Mouse (Mus musculus) hindbrain, embryonic 16.5 days (tissue): ENCODE data around the gene Nckipsd. TPM values are rescaled to one million over a fixed set of nuclear protein-coding genes. Genes with fewer than 3 reads are reported as not detected.

Source experiments
- ATAC-seq: fragments of 200-750 bp; cut with Nextera tagmentation; 2 replicates; pipeline ENCODE4 v1.8.0; 2017; ENCODE audit warnings: moderate TSS enrichment, moderate library complexity
- H3K27ac ChIP-seq: fragments of 300-500 bp; sonication (generic); 2 replicates; pipeline ENCODE4 v1.5.1; 2014; ENCODE audit warnings: low read depth, mild to moderate bottlenecking, control low read depth, low read length, moderate library complexity
- H3K27me3 ChIP-seq: fragments of 300-500 bp; sonication (generic); replicated peaks from 2 replicates; pipeline ENCODE4 v1.6.1; 2014; ENCODE audit warnings: low read length; ENCODE audit not compliant: control insufficient read depth, insufficient read depth
- H3K36me3 ChIP-seq: fragments of 300-500 bp; sonication (generic); 2 replicates; pipeline ENCODE4 v1.6.1; 2014; ENCODE audit warnings: mild to moderate bottlenecking, low read length, moderate library complexity, mixed read lengths; ENCODE audit not compliant: control insufficient read depth, insufficient read depth
- H3K4me1 ChIP-seq: fragments of 300-500 bp; sonication (generic); 2 replicates; pipeline ENCODE4 v1.6.1; 2014; ENCODE audit warnings: low read depth, low read length; ENCODE audit not compliant: control insufficient read depth, insufficient read depth
- H3K4me2 ChIP-seq: fragments of 300-500 bp; sonication (generic); 2 replicates; pipeline ENCODE4 v1.6.1; 2014; ENCODE audit warnings: mild to moderate bottlenecking, low read length, control low read depth, moderate library complexity
- H3K4me3 ChIP-seq: fragments of 300-500 bp; sonication (generic); 2 replicates; pipeline ENCODE4 v1.5.1; 2014; ENCODE audit warnings: mild to moderate bottlenecking, low read length, control low read depth, moderate library complexity
- H3K9ac ChIP-seq: fragments of 300-500 bp; sonication (generic); 2 replicates; pipeline ENCODE4 v1.6.1; 2014; ENCODE audit warnings: low read depth, mild to moderate bottlenecking, control low read depth, low read length, moderate library complexity
- H3K9me3 ChIP-seq: fragments of 300-500 bp; sonication (generic); 2 replicates; pipeline ENCODE4 v1.6.1; 2014; ENCODE audit warnings: mild to moderate bottlenecking, low read length, moderate library complexity; ENCODE audit not compliant: control insufficient read depth
- WGBS: fragments of 180-500 bp; shearing (Covaris S2); extraction: QIAGEN DNeasy Blood & Tissue Kit; methylation state at CpG from one replicate; pipeline ENCODE4 v1.1.7; 2014; 5-methylcytosine and 5-hydroxymethylcytosine counted together
- polyA plus RNA-seq: library from polyadenylated mRNA; unstranded; fragments of >200 nt; fragmentation: Nextera tagmentation; extraction: Ambion mirVana; gene quantifications from 2 replicates; pipeline ENCODE4 v1.2.1, GENCODE M21; 2015

Gene Nckipsd
- polyA plus RNA-seq, 1 experiment from 2014 or later, result 35.1 TPM

GRCm38 (mm10) chr9:108795762-108796161, 12.4 kb upstream of the Nckipsd start:
- 0 out of 2 replicates have a peak, but pooled peaks have one; percentile 15 for ATAC-seq
- H3K9ac ChIP-seq, result no peak overlapping the region
- peaks cover 32% of the 10 kb centered on the region for H3K36me3 ChIP-seq
- 27% methylated on average over 11 of the region's 11 CpGs for WGBS
- no peaks in the 10 kb centered on the region for H3K27me3 ChIP-seq
- H3K4me2 ChIP-seq, result peak overlapping the region; percentile 19; the same call in 1 of the 2 replicates
- H3K4me3 ChIP-seq, result no peak overlapping the region
- peak overlapping the region; percentile 45; the same call in 1 of the 2 replicates for H3K27ac ChIP-seq
- H3K4me1 ChIP-seq, result peaks cover 48% of the 10 kb centered on the region
- no peaks in the 10 kb centered on the region for H3K9me3 ChIP-seq

GRCm38 (mm10) chr9:108796351-108796981, 11.7 kb upstream of the Nckipsd start:
- Histone ChIP-seq H3K36me3 (peaks cover 38% of the 10 kb centered on the region), H3K27me3 (no peaks in the 10 kb centered on the region), H3K4me1 (peaks cover 43% of the 10 kb centered on the region), H3K9me3 (no peaks in the 10 kb centered on the region), H3K4me3 (no peak overlapping the region), H3K4me2 (peak overlapping the region; percentile 1; the same call in 1 of the 2 replicates), H3K27ac (peak overlapping the region; percentile 45; the same call in 1 of the 2 replicates), H3K9ac (no peak overlapping the region)
- ATAC-seq, result no peak
- WGBS, result 67% methylated on average over 4 of the region's 4 CpGs

GRCm38 (mm10) chr9:108797477-108797876, 10.7 kb upstream of the Nckipsd start:
- Histone ChIP-seq H3K4me2 (no peak overlapping the region), H3K9ac (no peak overlapping the region), H3K4me3 (no peak overlapping the region), H3K36me3 (peaks cover 42% of the 10 kb centered on the region), H3K9me3 (no peaks in the 10 kb centered on the region), H3K4me1 (peaks cover 38% of the 10 kb centered on the region), H3K27ac (no peak overlapping the region), H3K27me3 (no peaks in the 10 kb centered on the region)
- ATAC-seq, result no peak
- 75% methylated on average over 7 of the region's 7 CpGs for WGBS

- 79% methylated on average over 5 of the region's 5 CpGs for WGBS
- H3K4me2 ChIP-seq, result no peak overlapping the region
- H3K9ac ChIP-seq, result no peak overlapping the region
- no peak for ATAC-seq
- no peak overlapping the region for H3K4me3 ChIP-seq
- H3K27ac ChIP-seq, result no peak overlapping the region
- H3K27me3 ChIP-seq, result no peaks in the 10 kb centered on the region
- peaks cover 46% of the 10 kb centered on the region for H3K36me3 ChIP-seq
- H3K9me3 ChIP-seq, result no peaks in the 10 kb centered on the region
- H3K4me1 ChIP-seq, result peaks cover 28% of the 10 kb centered on the region
Observed at GRCm38 (mm10) chr9:108798508-108799075, 9.6 kb upstream of the Nckipsd start.

- WGBS, result 78% methylated on average over 3 of the region's 3 CpGs
- peaks cover 21% of the 10 kb centered on the region for H3K4me1 ChIP-seq
- no peak overlapping the region for H3K4me2 ChIP-seq
- H3K4me3 ChIP-seq, result no peak overlapping the region
- H3K27ac ChIP-seq, result no peak overlapping the region
- ATAC-seq, result no peak
- H3K27me3 ChIP-seq, result no peaks in the 10 kb centered on the region
- H3K9ac ChIP-seq, result no peak overlapping the region
- no peaks in the 10 kb centered on the region for H3K9me3 ChIP-seq
- H3K36me3 ChIP-seq, result peaks cover 54% of the 10 kb centered on the region
Observed at GRCm38 (mm10) chr9:108799564-108799963, 8.6 kb upstream of the Nckipsd start.

- Histone ChIP-seq H3K27me3 (no peaks in the 10 kb centered on the region), H3K4me3 (no peak overlapping the region), H3K36me3 (peaks cover 36% of the 10 kb centered on the region), H3K27ac (no peak overlapping the region), H3K9me3 (no peaks in the 10 kb centered on the region), H3K4me2 (no peak overlapping the region), H3K9ac (no peak overlapping the region), H3K4me1 (peaks cover 13% of the 10 kb centered on the region)
- 84% methylated on average over 8 of the region's 8 CpGs for WGBS
- no peak for ATAC-seq
Observed at GRCm38 (mm10) chr9:108805768-108806167, 2.4 kb upstream of the Nckipsd start.

- Histone ChIP-seq H3K36me3 (peaks cover 32% of the 10 kb centered on the region), H3K27me3 (no peaks in the 10 kb centered on the region), H3K27ac (no peak overlapping the region), H3K4me2 (no peak overlapping the region), H3K9ac (no peak overlapping the region), H3K4me3 (no peak overlapping the region), H3K9me3 (no peaks in the 10 kb centered on the region), H3K4me1 (peaks cover 13% of the 10 kb centered on the region)
- no peak for ATAC-seq
Observed at GRCm38 (mm10) chr9:108806379-108806778, 1.8 kb upstream of the Nckipsd start.

GRCm38 (mm10) chr9:108806831-108807230, 1.3 kb upstream of the Nckipsd start:
- no peaks in the 10 kb centered on the region for H3K9me3 ChIP-seq
- no peak overlapping the region for H3K27ac ChIP-seq
- H3K4me2 ChIP-seq, result no peak overlapping the region
- H3K36me3 ChIP-seq, result peaks cover 28% of the 10 kb centered on the region
- H3K4me3 ChIP-seq, result no peak overlapping the region
- no peak overlapping the region for H3K9ac ChIP-seq
- H3K4me1 ChIP-seq, result peaks cover 13% of the 10 kb centered on the region
- H3K27me3 ChIP-seq, result no peaks in the 10 kb centered on the region
- WGBS, result 100% methylated on average over 1 of the region's 1 CpGs
- no peak for ATAC-seq

- no peak overlapping the region for H3K4me3 ChIP-seq
- H3K9me3 ChIP-seq, result no peaks in the 10 kb centered on the region
- no peak; the same call in 1 of the 2 replicates for ATAC-seq
- no peak overlapping the region for H3K4me2 ChIP-seq
- no peaks in the 10 kb centered on the region for H3K27me3 ChIP-seq
- peaks cover 34% of the 10 kb centered on the region for H3K36me3 ChIP-seq
- H3K4me1 ChIP-seq, result peaks cover 13% of the 10 kb centered on the region
- H3K27ac ChIP-seq, result peak overlapping the region; percentile 34; the same call in 1 of the 2 replicates
- no peak overlapping the region for H3K9ac ChIP-seq
- 85% methylated on average over 5 of the region's 5 CpGs for WGBS
Observed at GRCm38 (mm10) chr9:108807674-108808073, 494 bp upstream of the Nckipsd start.
